Mouse (Mus musculus): ENCODE measurements around the gene Ly6g6e.
A peak's percentile ranks its signal among the peaks of the same experiment; 100 is the strongest.

Ly6g6e gene

GRCm38 (mm10) chr17:35049561-35050016, 27.1 kb upstream of the Ly6g6e start, which contains the start of gene Clic1:
Gene Clic1, plus strand, starts transcription at chr17:35049966.
- peak; percentile 80 for DNase-seq (ENCODE audit: low read depth, low spot score)

- DNase-seq (ENCODE audit: low read depth, low spot score), result peak; percentile 88
These were observed 26.5 kb upstream of the Ly6g6e start for GRCm38 (mm10) chr17:35050126-35050750.

- DNase-seq (ENCODE audit: low read depth, low spot score), result peak; percentile 90
These were observed 25.3 kb upstream of the Ly6g6e start for GRCm38 (mm10) chr17:35051156-35052086.

GRCm38 (mm10) chr17:35052271-35052798, 24.4 kb upstream of the Ly6g6e start:
- DNase-seq (ENCODE audit: low read depth, low spot score), result no peak

GRCm38 (mm10) chr17:35055691-35056495, 20.8 kb upstream of the Ly6g6e start:
- no peak for DNase-seq (ENCODE audit: low read depth, low spot score)

GRCm38 (mm10) chr17:35057090-35057489, 19.6 kb upstream of the Ly6g6e start:
- DNase-seq (ENCODE audit: low read depth, low spot score), result no peak

- no peak for DNase-seq (ENCODE audit: low read depth, low spot score)
These were observed 18.4 kb upstream of the Ly6g6e start for GRCm38 (mm10) chr17:35058316-35058715.

GRCm38 (mm10) chr17:35058911-35059892, 17.5 kb upstream of the Ly6g6e start, which contains the start of gene Ddah2:
Gene Ddah2, plus strand, starts transcription at chr17:35059035.
- peak; percentile 90 for DNase-seq (ENCODE audit: low read depth, low spot score)

- no peak for DNase-seq (ENCODE audit: low read depth, low spot score)
These were observed 16.6 kb upstream of the Ly6g6e start for GRCm38 (mm10) chr17:35060071-35060470.

- no peak for DNase-seq (ENCODE audit: low read depth, low spot score)
These were observed 15.9 kb upstream of the Ly6g6e start for GRCm38 (mm10) chr17:35060737-35061297.

- DNase-seq (ENCODE audit: low read depth, low spot score), result no peak
These were observed 15.4 kb upstream of the Ly6g6e start for GRCm38 (mm10) chr17:35061299-35061698.

- DNase-seq (ENCODE audit: low read depth, low spot score), result no peak
These were observed 13.2 kb upstream of the Ly6g6e start for GRCm38 (mm10) chr17:35063466-35063865.

GRCm38 (mm10) chr17:35064378-35064877, 12.3 kb upstream of the Ly6g6e start:
- no peak for DNase-seq (ENCODE audit: low read depth, low spot score)

- no peak for DNase-seq (ENCODE audit: low read depth, low spot score)
These were observed 11.5 kb upstream of the Ly6g6e start, which contains the start of gene Ly6g6c for GRCm38 (mm10) chr17:35064951-35065947. Gene Ly6g6c, plus strand, starts transcription at chr17:35065388.

- DNase-seq (ENCODE audit: low read depth, low spot score), result no peak
These were observed 10.6 kb upstream of the Ly6g6e start, which contains the start of gene Mpig6b for GRCm38 (mm10) chr17:35066084-35066483. Gene Mpig6b, minus strand, starts transcription at chr17:35066184.

GRCm38 (mm10) chr17:35068213-35068914, 8.3 kb upstream of the Ly6g6e start:
- no peak for DNase-seq (ENCODE audit: low read depth, low spot score)

GRCm38 (mm10) chr17:35070556-35071229, 6.0 kb upstream of the Ly6g6e start:
- peak; percentile 24 for DNase-seq (ENCODE audit: low read depth, low spot score)

All from A20 (cell line).